Mouse (Mus musculus) bone marrow macrophage, adult 2 months (primary cell): ENCODE results near the gene Fgfr2. TPM values are rescaled to one million over a fixed set of nuclear protein-coding genes. Genes with fewer than 3 reads are reported as not detected.

Experiments
- H3K27ac ChIP-seq: 2 replicates; pipeline ENCODE4 v1.5.1; 2012; ENCODE audit warnings: low read depth, low read length; ENCODE audit not compliant: insufficient read depth
- H3K4me1 ChIP-seq: 2 replicates; pipeline ENCODE4 v1.6.1; 2012; ENCODE audit warnings: low read length; ENCODE audit not compliant: control insufficient read depth, insufficient read depth
- H3K4me3 ChIP-seq: 2 replicates; pipeline ENCODE4 v1.5.1; 2012; ENCODE audit warnings: mild to moderate bottlenecking, low read length, moderate library complexity; ENCODE audit not compliant: insufficient read depth
- CTCF ChIP-seq: IDR thresholded peaks from 2 replicates; pipeline ENCODE4 v1.5.1; 2012; ENCODE audit warnings: low read depth, mild to moderate bottlenecking, low read length, moderate library complexity
- POLR2A ChIP-seq: IDR thresholded peaks from 2 replicates; pipeline ENCODE4 v1.6.1; 2012; ENCODE audit warnings: mild to moderate bottlenecking, low read depth, low read length, borderline replicate concordance
- polyA plus RNA-seq: library from polyadenylated mRNA; stranded (reverse); fragments of >200 nt; gene quantifications from 2 replicates; pipeline ENCODE4 v1.2.4, GENCODE M21; 2012; ENCODE audit not compliant: missing spikeins, insufficient read depth, insufficient read length

Gene Fgfr2
- polyA plus RNA-seq, 1 experiment: 0.27 TPM

GRCm38 (mm10) chr7:131371880-131372651 is 1751.1 kb downstream of the Fgfr2 start:
- TF ChIP-seq CTCF (no peak), POLR2A (no peak)
- Histone ChIP-seq H3K4me3 (peak overlapping the region; percentile 82), H3K4me1 (peaks cover 11% of the 10 kb centered on the region), H3K27ac (no peak overlapping the region)

DNA sequence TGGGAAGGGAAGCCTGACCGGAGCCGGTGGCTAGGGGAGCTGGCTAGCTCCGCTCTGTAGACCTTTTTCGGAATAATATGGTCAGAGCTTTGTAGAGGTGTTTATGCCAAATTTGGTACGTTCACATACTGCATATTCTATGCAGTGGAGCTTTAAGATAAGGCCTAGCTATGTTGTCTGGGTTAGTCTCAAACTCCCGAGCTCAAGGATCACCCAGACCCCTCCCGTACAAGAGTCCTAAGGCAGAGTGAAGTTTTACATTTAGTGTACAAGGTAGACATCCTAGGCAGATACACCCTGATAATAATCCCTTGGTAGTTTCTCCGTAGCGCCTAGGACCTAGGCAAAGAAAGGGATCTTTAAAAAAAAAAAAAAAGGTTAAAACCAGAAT is 1751.7 kb downstream of the Fgfr2 start:
- H3K4me3 ChIP-seq: peak overlapping the region; percentile 82
- H3K27ac ChIP-seq: 0 out of 2 replicates have a peak overlapping the region, but pooled peaks have one; percentile 68
- TF ChIP-seq CTCF (no peak), POLR2A (no peak)
- peaks cover 11% of the 10 kb centered on the region for H3K4me1 ChIP-seq

GRCm38 (mm10) chr7:131370648-131371469 is 1752.3 kb downstream of the Fgfr2 start, which contains the start of gene Pstk:
TSS of gene Pstk (plus strand) at chr7:131371141.
- Histone ChIP-seq H3K27ac (peak within 1 kb of the TSS; percentile 68), H3K4me3 (peak within 1 kb of the TSS; percentile 82), H3K4me1 (peaks cover 11% of the 10 kb centered on the region)
- TF ChIP-seq CTCF (peak; percentile 44; the same call in 1 of the 2 replicates), POLR2A (no peak)

DNA sequence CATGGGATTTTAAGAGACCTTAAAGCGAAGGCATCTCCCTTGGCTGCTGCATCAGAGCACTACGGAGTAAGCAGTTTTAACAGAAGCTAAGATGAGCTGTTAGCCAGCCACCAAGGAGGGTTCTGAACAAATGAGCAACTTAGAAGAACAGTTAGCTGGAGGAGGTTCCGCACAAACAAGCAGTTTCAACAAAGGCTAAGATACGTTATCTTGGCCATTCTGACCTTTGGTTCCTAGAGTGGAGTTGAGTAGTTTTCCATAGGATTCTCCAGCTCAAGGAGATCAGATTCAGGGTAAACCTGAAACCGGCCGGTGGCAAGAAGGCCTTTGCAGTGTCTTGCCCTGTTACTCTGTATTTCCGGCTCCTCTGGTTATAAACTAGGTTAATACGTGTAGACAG is 1759.0 kb downstream of the Fgfr2 start:
- H3K4me3 ChIP-seq: no peak overlapping the region
- TF ChIP-seq CTCF (no peak), POLR2A (no peak)
- no peak overlapping the region for H3K27ac ChIP-seq
- H3K4me1 ChIP-seq: peaks cover 6% of the 10 kb centered on the region

DNA sequence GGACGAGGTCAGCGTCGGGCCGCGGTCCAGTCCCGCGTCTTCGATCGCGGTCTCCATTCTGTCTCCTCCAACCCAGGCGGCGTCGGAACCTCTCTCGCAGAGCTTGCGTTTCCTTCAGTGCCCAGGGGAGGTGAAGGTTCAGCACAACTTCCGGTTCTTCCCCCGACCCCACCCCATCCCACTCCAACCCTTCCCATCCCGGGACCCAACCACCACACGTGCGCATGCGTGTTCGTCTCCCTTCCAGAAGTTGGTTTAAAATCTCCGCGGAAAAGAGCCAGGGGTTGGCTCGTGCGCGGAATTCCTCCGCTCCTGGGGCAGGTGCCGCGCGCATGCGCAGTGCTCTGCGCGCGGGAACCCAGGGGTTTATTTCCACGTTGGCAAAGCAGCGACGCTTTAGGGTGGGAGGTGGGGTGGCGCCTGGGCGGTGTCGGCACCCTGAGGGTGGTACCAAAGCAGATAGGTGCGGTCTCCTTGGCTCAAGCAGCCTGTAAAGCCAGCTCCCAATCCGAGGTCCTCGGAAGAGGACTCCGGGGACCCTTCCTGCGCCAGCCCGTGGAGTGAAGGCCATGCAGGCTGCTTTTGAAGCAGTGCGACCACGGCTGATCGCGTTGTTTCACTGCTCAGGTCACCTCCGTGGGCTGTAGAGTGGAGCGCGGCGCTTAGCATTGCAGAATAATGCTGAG is 1760.4 kb downstream of the Fgfr2 start, which contains the start of gene 2310057M21Rik:
TSS of gene 2310057M21Rik (minus strand) at position 145 of the 686 bp plus-strand sequence.
- H3K4me3 ChIP-seq: peak within 1 kb of the TSS; percentile 100
- H3K27ac ChIP-seq: peak within 1 kb of the TSS; percentile 74
- TF ChIP-seq POLR2A: no peak
- TF ChIP-seq CTCF: no peak
- H3K4me1 ChIP-seq: peaks cover 6% of the 10 kb centered on the region

- TF ChIP-seq POLR2A: no peak
- peaks cover 6% of the 10 kb centered on the region for H3K4me1 ChIP-seq
- H3K4me3 ChIP-seq: peak overlapping the region; percentile 100
- H3K27ac ChIP-seq: peak overlapping the region; percentile 74
Observed at GRCm38 (mm10) chr7:131362269-131362614, 1760.9 kb downstream of the Fgfr2 start.

DNA sequence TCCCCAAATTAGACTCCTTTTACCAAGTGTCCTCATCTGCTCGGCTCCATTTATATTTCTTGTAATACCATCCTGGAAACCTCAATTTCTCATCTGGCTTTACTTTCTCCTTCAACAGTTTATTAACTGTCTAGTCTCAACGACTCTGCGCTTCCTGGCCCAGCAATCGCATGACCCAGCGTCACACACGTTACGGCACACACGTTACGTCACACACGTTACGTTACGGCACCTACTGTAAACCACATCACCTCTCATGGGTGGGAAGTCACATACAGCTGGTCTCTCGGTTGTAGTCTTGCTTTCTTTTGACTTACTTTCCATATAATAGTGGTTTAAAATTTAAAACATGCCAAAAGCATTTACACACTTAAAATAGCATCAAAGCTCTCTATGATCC is 1767.0 kb downstream of the Fgfr2 start:
- no peak overlapping the region for H3K4me3 ChIP-seq
- 0 out of 2 replicates have a peak, but pooled peaks cover 2% of the 10 kb centered on the region for H3K4me1 ChIP-seq
- H3K27ac ChIP-seq: no peak overlapping the region
- no peak for TF ChIP-seq CTCF
- no peak for TF ChIP-seq POLR2A

DNA sequence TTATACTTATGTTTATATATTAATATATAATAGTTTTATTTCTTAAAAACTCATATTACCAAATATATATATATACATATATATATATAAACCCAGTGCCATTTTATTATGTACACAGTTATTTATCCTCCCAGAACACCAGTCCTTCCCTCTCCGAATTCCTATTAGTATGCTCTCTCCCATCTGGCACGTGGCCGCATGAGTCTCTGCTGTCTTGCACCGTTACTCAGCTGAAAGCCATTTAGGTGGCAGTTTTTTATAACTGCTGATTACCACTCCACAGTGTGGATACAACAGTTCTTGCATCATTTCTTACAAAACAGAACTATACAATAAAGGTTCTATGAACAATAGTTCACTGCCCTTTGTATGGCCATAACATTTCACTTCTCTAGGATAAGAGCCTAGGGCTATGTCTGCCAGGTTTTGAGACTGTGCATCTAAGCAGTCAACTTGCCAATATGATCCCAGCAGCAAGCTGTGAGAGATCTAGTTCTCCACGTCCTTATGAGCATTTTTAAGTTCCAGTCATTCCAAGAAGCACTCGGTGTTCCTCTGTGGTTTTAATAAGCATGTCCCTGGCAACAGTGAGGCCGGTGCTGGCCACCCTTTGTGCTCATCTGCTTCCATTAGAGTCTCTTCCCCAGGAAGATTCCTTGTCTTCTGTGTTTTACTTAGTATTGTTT is 1777.2 kb downstream of the Fgfr2 start:
- no peaks in the 10 kb centered on the region for H3K4me1 ChIP-seq
- no peak overlapping the region for H3K27ac ChIP-seq
- TF ChIP-seq POLR2A (no peak), CTCF (no peak)
- no peak overlapping the region for H3K4me3 ChIP-seq

DNA sequence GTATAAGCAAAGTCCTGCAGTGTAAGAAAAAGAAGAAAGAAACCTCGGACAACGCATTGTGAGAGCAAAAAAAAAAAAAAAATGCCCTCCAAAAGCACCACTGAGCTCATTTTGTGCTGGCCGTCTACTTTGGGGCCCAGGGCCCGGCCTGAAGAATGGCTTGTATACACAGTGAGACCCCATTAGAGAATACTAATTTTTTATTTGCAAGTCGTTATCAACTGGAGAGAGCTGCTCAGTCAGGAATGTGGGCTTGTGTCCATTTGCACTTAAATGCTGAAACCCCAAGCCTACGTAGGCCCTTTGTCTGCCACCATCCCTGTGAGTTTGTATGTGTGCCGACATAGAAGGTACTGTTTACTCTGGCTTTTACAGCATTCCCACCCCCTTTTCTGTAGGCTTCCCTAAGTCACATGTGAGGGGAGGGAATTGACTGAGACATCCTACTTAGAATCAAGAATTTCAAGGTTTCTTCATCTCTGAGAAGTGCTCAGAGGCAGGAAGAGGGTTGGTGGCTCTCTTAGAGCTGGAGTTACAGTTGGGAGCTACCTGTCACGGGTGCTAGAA is 1785.6 kb downstream of the Fgfr2 start:
- Histone ChIP-seq H3K4me1 (peaks cover 5% of the 10 kb centered on the region; the same call in 1 of the 2 replicates), H3K27ac (no peak overlapping the region), H3K4me3 (no peak overlapping the region)
- TF ChIP-seq CTCF (no peak), POLR2A (no peak)
